Mouse (Mus musculus) forebrain, embryonic 11.5 days (tissue): ENCODE measurements around the gene Slc9b2. TPM values are rescaled to one million over a fixed set of nuclear protein-coding genes. Genes with fewer than 3 reads are reported as not detected.

ENCODE experiments used
- ATAC-seq: fragments of 200-750 bp; cut with Nextera tagmentation; replicated peaks from 2 replicates; pipeline ENCODE4 v1.8.0; 2017; ENCODE audit warnings: moderate TSS enrichment; ENCODE audit not compliant: low FRiP score
- DNase-seq: peaks from one replicate; pipeline ENCODE4 v3.0.0-alpha.2; 2017; ENCODE audit warnings: low spot score
- H3K27ac ChIP-seq: fragments of 300-500 bp; sonication (generic); 2 replicates; pipeline ENCODE4 v1.5.1; 2014; ENCODE audit warnings: low read depth, low read length
- H3K27me3 ChIP-seq: fragments of 300-500 bp; sonication (generic); 2 replicates; pipeline ENCODE4 v1.6.1; 2014; ENCODE audit warnings: mild to moderate bottlenecking, low read length, mixed read lengths; ENCODE audit not compliant: control insufficient read depth, insufficient read depth
- H3K36me3 ChIP-seq: fragments of 300-500 bp; sonication (generic); 2 replicates; pipeline ENCODE4 v1.6.1; 2014; ENCODE audit warnings: mild to moderate bottlenecking, low read length, moderate library complexity, mixed read lengths; ENCODE audit not compliant: control insufficient read depth, insufficient read depth
- H3K4me1 ChIP-seq: fragments of 300-500 bp; sonication (generic); replicated peaks from 2 replicates; pipeline ENCODE4 v1.6.1; 2014; ENCODE audit warnings: low read length, mixed read lengths; ENCODE audit not compliant: control insufficient read depth, insufficient read depth
- H3K4me2 ChIP-seq: fragments of 300-500 bp; sonication (generic); 2 replicates; pipeline ENCODE4 v1.6.1; 2014; ENCODE audit warnings: low read depth, mild to moderate bottlenecking, low read length, moderate library complexity, mixed read lengths; ENCODE audit not compliant: severe bottlenecking
- H3K4me3 ChIP-seq: fragments of 300-500 bp; sonication (generic); 2 replicates; pipeline ENCODE4 v1.5.1; 2014; ENCODE audit warnings: low read depth, low read length
- H3K9ac ChIP-seq: fragments of 300-500 bp; sonication (generic); 2 replicates; pipeline ENCODE4 v1.6.1; 2014; ENCODE audit warnings: low read length
- H3K9me3 ChIP-seq: fragments of 300-500 bp; sonication (generic); 2 replicates; pipeline ENCODE4 v1.6.1; 2016; ENCODE audit warnings: low read length, mixed read lengths; ENCODE audit not compliant: control insufficient read depth
- WGBS: fragments of 180-500 bp; shearing (Covaris S2); extraction: QIAGEN DNeasy Blood & Tissue Kit; methylation state at CpG from one replicate; pipeline ENCODE4 v1.1.7; 2014; 5-methylcytosine and 5-hydroxymethylcytosine counted together
- polyA plus RNA-seq: library from polyadenylated mRNA; unstranded; fragments of >200 nt; fragmentation: Nextera tagmentation; extraction: Ambion mirVana; gene quantifications from 2 replicates; pipeline ENCODE4 v1.2.1, GENCODE M21; 2014

Gene Slc9b2
- polyA plus RNA-seq, 1 experiment from 2014 or later: 8.1 TPM

GRCm38 (mm10) chr3:135280669-135281415 lies 26.7 kb upstream of the Slc9b2 start, which contains the start of gene Bdh2:
Bdh2 (plus strand) TSS chr3:135281221.
- H3K27ac ChIP-seq: no peak within 1 kb of the TSS
- H3K9ac ChIP-seq: peak within 1 kb of the TSS; percentile 41
- no peaks in the 10 kb centered on the region for H3K4me1 ChIP-seq
- ATAC-seq (peak; percentile 89), DNase-seq (peak; percentile 91)
- no peaks in the 10 kb centered on the region for H3K27me3 ChIP-seq
- H3K9me3 ChIP-seq: no peaks in the 10 kb centered on the region
- 25% methylated on average over 14 of the region's 14 CpGs for WGBS
- no peaks in the 10 kb centered on the region for H3K36me3 ChIP-seq
- no peak within 1 kb of the TSS for H3K4me3 ChIP-seq
- H3K4me2 ChIP-seq: 0 out of 2 replicates have a peak within 1 kb of the TSS, but pooled peaks have one; percentile 13

GRCm38 (mm10) chr3:135281701-135282100 lies 25.8 kb upstream of the Slc9b2 start:
- no peak for ATAC-seq
- no peak overlapping the region for H3K9ac ChIP-seq
- no peaks in the 10 kb centered on the region for H3K27me3 ChIP-seq
- no peak overlapping the region for H3K4me3 ChIP-seq
- no peak for DNase-seq
- H3K27ac ChIP-seq: no peak overlapping the region
- no peak overlapping the region for H3K4me2 ChIP-seq
- 87% methylated on average over 8 of the region's 8 CpGs for WGBS
- no peaks in the 10 kb centered on the region for H3K9me3 ChIP-seq
- H3K4me1 ChIP-seq: no peaks in the 10 kb centered on the region
- no peaks in the 10 kb centered on the region for H3K36me3 ChIP-seq

- Histone ChIP-seq H3K4me3 (no peak overlapping the region), H3K27me3 (no peaks in the 10 kb centered on the region), H3K4me1 (no peaks in the 10 kb centered on the region), H3K9me3 (no peaks in the 10 kb centered on the region), H3K9ac (no peak overlapping the region), H3K27ac (no peak overlapping the region), H3K4me2 (no peak overlapping the region), H3K36me3 (no peaks in the 10 kb centered on the region)
- ATAC-seq (no peak), DNase-seq (no peak)
- WGBS: 91% methylated on average over 11 of the region's 11 CpGs
These were observed 22.2 kb upstream of the Slc9b2 start for GRCm38 (mm10) chr3:135285256-135285655.

GRCm38 (mm10) chr3:135285807-135286206 lies 21.7 kb upstream of the Slc9b2 start:
- no peaks in the 10 kb centered on the region for H3K9me3 ChIP-seq
- no peaks in the 10 kb centered on the region for H3K27me3 ChIP-seq
- no peak for DNase-seq
- no peak overlapping the region for H3K4me2 ChIP-seq
- WGBS: 89% methylated on average over 3 of the region's 3 CpGs
- H3K36me3 ChIP-seq: no peaks in the 10 kb centered on the region
- H3K9ac ChIP-seq: no peak overlapping the region
- no peaks in the 10 kb centered on the region for H3K4me1 ChIP-seq
- ATAC-seq: no peak
- H3K27ac ChIP-seq: no peak overlapping the region
- H3K4me3 ChIP-seq: no peak overlapping the region

- H3K9ac ChIP-seq: no peak overlapping the region
- H3K4me1 ChIP-seq: no peaks in the 10 kb centered on the region
- no peaks in the 10 kb centered on the region for H3K27me3 ChIP-seq
- no peak for ATAC-seq
- WGBS: 90% methylated on average over 8 of the region's 8 CpGs
- no peak for DNase-seq
- no peaks in the 10 kb centered on the region for H3K36me3 ChIP-seq
- no peak overlapping the region for H3K4me3 ChIP-seq
- H3K4me2 ChIP-seq: no peak overlapping the region
- no peak overlapping the region for H3K27ac ChIP-seq
- H3K9me3 ChIP-seq: no peaks in the 10 kb centered on the region
These were observed 19.3 kb upstream of the Slc9b2 start for GRCm38 (mm10) chr3:135288138-135288750.

GRCm38 (mm10) chr3:135289148-135289547 lies 18.4 kb upstream of the Slc9b2 start:
- WGBS: 91% methylated on average over 1 of the region's 1 CpGs
- no peaks in the 10 kb centered on the region for H3K36me3 ChIP-seq
- H3K4me3 ChIP-seq: no peak overlapping the region
- ATAC-seq (no peak), DNase-seq (peak; percentile 20)
- H3K27ac ChIP-seq: no peak overlapping the region
- no peak overlapping the region for H3K9ac ChIP-seq
- no peaks in the 10 kb centered on the region for H3K27me3 ChIP-seq
- H3K4me2 ChIP-seq: no peak overlapping the region
- H3K9me3 ChIP-seq: no peaks in the 10 kb centered on the region
- no peaks in the 10 kb centered on the region for H3K4me1 ChIP-seq

GRCm38 (mm10) chr3:135290249-135290894 lies 17.1 kb upstream of the Slc9b2 start:
- DNase-seq: peak; percentile 58
- H3K27me3 ChIP-seq: no peaks in the 10 kb centered on the region
- no peaks in the 10 kb centered on the region for H3K36me3 ChIP-seq

GRCm38 (mm10) chr3:135293703-135294102 lies 13.8 kb upstream of the Slc9b2 start:
- Histone ChIP-seq H3K4me1 (no peaks in the 10 kb centered on the region), H3K4me2 (no peak overlapping the region), H3K4me3 (no peak overlapping the region), H3K9me3 (no peaks in the 10 kb centered on the region), H3K36me3 (no peaks in the 10 kb centered on the region), H3K27ac (no peak overlapping the region), H3K9ac (no peak overlapping the region), H3K27me3 (no peaks in the 10 kb centered on the region)
- DNase-seq (no peak), ATAC-seq (no peak)
- 53% methylated on average over 7 of the region's 7 CpGs for WGBS

More at GRCm38 (mm10) chr3:135290249-135290894, 17.1 kb upstream of the Slc9b2 start:
- Histone ChIP-seq H3K4me1 (no peaks in the 10 kb centered on the region), H3K4me3 (no peak overlapping the region), H3K9ac (no peak overlapping the region), H3K4me2 (no peak overlapping the region), H3K27ac (no peak overlapping the region), H3K9me3 (no peaks in the 10 kb centered on the region)
- 100% methylated on average over 7 of the region's 7 CpGs for WGBS
- peak; percentile 74 for ATAC-seq
